14 mouse cellular contexts compared by ENCODE assay signal in genomic region chr8:109247875-109248274, GRCm38 (mm10).
DNase-seq lines count a peak whose midpoint lies in the region; ATAC-seq and TF ChIP-seq lines count a peak whose summit lies in the region.
"Had no signal": no experiment of that assay in that cellular context is flagged by ENCODE, and none has a peak within 500 bp of the region (broad histone marks: within the 10 kb centered on the region; RNA-seq: fewer than 3 reads in every experiment).

No protein-coding gene starts in this region.

- H3K9me3 ChIP-seq in midbrain, embryonic 13.5 days, result no peaks in the 10 kb centered on the region
- H3K9me3 ChIP-seq in midbrain, embryonic 10.5 days (replicated peaks), result no peaks in the 10 kb centered on the region
- no peaks in the 10 kb centered on the region for H3K9me3 ChIP-seq in hindbrain, embryonic 16.5 days (ENCODE audit: control insufficient read depth, low read length)
- H3K9me3 ChIP-seq in stomach, postnatal 0 days (ENCODE audit: control insufficient read depth, low read length), result no peaks in the 10 kb centered on the region
- H3K9me3 ChIP-seq: limb, embryonic 13.5 days had no signal

- H3K9ac ChIP-seq in midbrain, embryonic 13.5 days (replicated peaks), result 0 out of 2 replicates have a peak overlapping the region, but pooled peaks have one; percentile 47
- peak overlapping the region; percentile 67 for H3K9ac ChIP-seq in hindbrain, embryonic 16.5 days (ENCODE audit: low read depth, low read length)
- H3K9ac ChIP-seq in stomach, postnatal 0 days (ENCODE audit: low read length), result no peak overlapping the region
- H3K9ac ChIP-seq: limb, embryonic 13.5 days had no signal

- TF ChIP-seq EP300 in stomach, postnatal 0 days (optimal IDR thresholded peaks at IDR 0.05), result no peak

- peak overlapping the region; percentile 92 for H3K27ac ChIP-seq in midbrain, embryonic 13.5 days
- H3K27ac ChIP-seq in midbrain, embryonic 10.5 days (replicated peaks), result no peak overlapping the region
- peak overlapping the region; percentile 79 for H3K27ac ChIP-seq in hindbrain, embryonic 16.5 days (ENCODE audit: low read depth, low read length)
- no peak overlapping the region for H3K27ac ChIP-seq in stomach, postnatal 0 days (replicated peaks)
- H3K27ac ChIP-seq: limb, embryonic 13.5 days had no signal

- H3K4me1 ChIP-seq in midbrain, embryonic 13.5 days (replicated peaks), result peaks cover 52% of the 10 kb centered on the region
- H3K4me1 ChIP-seq in midbrain, embryonic 10.5 days, result peaks cover 4% of the 10 kb centered on the region; the same call in 1 of the 2 replicates
- H3K4me1 ChIP-seq in hindbrain, embryonic 16.5 days (ENCODE audit: control insufficient read depth, insufficient read depth, low read depth, low read length), result peaks cover 6% of the 10 kb centered on the region; the same call in 1 of the 2 replicates
- H3K4me1 ChIP-seq in stomach, postnatal 0 days (replicated peaks; ENCODE audit: control insufficient read depth, insufficient read depth), result no peaks in the 10 kb centered on the region

- H3K4me3 ChIP-seq in midbrain, embryonic 13.5 days (replicated peaks), result peak overlapping the region; percentile 36
- no peak overlapping the region for H3K4me3 ChIP-seq in midbrain, embryonic 10.5 days
- peak overlapping the region; percentile 44 for H3K4me3 ChIP-seq in hindbrain, embryonic 16.5 days (ENCODE audit: low read length)
- H3K4me3 ChIP-seq in stomach, postnatal 0 days (ENCODE audit: low read depth, low read length), result no peak overlapping the region
- H3K4me3 ChIP-seq: limb, embryonic 13.5 days had no signal

- peak; percentile 18 to 36 for DNase-seq in cerebellum, postnatal 14 days
- DNase-seq in cerebellum, adult 11-12 months, result no peak
- DNase-seq in midbrain, embryonic 10.5 days (ENCODE audit: low spot score), result no peak
- DNase-seq in stomach, postnatal 0 days (ENCODE audit: low spot score), result no peak
- no peak for DNase-seq in lung, adult 18-20 months
- DNase-seq in ovary, postnatal 36 days (ENCODE audit: low spot score), result no peak
- DNase-seq: adrenal gland, adult 2 months; cerebellum, adult 9-10 months; kidney, postnatal 4 days; lung, postnatal 14 days; spleen, adult 18-20 months had no signal

- peak; percentile 65 for ATAC-seq in midbrain, embryonic 13.5 days
- peak; percentile 28; the same call in 1 of the 2 replicates for ATAC-seq in hindbrain, embryonic 16.5 days
- ATAC-seq in stomach, postnatal 0 days (ENCODE audit: low FRiP score, low TSS enrichment), result no peak

- H3K27me3 ChIP-seq in midbrain, embryonic 13.5 days, result no peaks in the 10 kb centered on the region
- no peaks in the 10 kb centered on the region for H3K27me3 ChIP-seq in midbrain, embryonic 10.5 days (ENCODE audit: low read depth, poor library complexity, severe bottlenecking)
- no peaks in the 10 kb centered on the region for H3K27me3 ChIP-seq in hindbrain, embryonic 16.5 days (replicated peaks; ENCODE audit: control insufficient read depth, insufficient read depth, low read length)
- no peaks in the 10 kb centered on the region for H3K27me3 ChIP-seq in stomach, postnatal 0 days (ENCODE audit: control insufficient read depth, insufficient read depth, low read length)
- H3K27me3 ChIP-seq: limb, embryonic 13.5 days had no signal

- H3K4me2 ChIP-seq in midbrain, embryonic 13.5 days (replicated peaks), result peak overlapping the region; percentile 50
- H3K4me2 ChIP-seq in hindbrain, embryonic 16.5 days (ENCODE audit: low read length), result peak overlapping the region; percentile 64
- H3K4me2 ChIP-seq in stomach, postnatal 0 days (replicated peaks; ENCODE audit: low read depth), result no peak overlapping the region
- H3K4me2 ChIP-seq: limb, embryonic 13.5 days had no signal

- 46% methylated on average over 6 of the region's 6 CpGs for WGBS in midbrain, embryonic 13.5 days
- WGBS in midbrain, embryonic 10.5 days, result 90% methylated on average over 6 of the region's 6 CpGs
- whole genome bisulfite sequencing in hindbrain, embryonic 16.5 days, result 29% methylated on average over 6 of the region's 6 CpGs
- 84% methylated on average over 6 of the region's 6 CpGs for WGBS in stomach, postnatal 0 days

- TF ChIP-seq CTCF in stomach, postnatal 0 days (IDR thresholded peaks at IDR 0.05; ENCODE audit: low read depth), result peak; percentile 26; the same call in 1 of the 2 replicates

- H3K36me3 ChIP-seq in midbrain, embryonic 13.5 days, result no peaks in the 10 kb centered on the region
- no peaks in the 10 kb centered on the region for H3K36me3 ChIP-seq in midbrain, embryonic 10.5 days
- H3K36me3 ChIP-seq in hindbrain, embryonic 16.5 days (ENCODE audit: control insufficient read depth, insufficient read depth, low read length), result no peaks in the 10 kb centered on the region
- no peaks in the 10 kb centered on the region for H3K36me3 ChIP-seq in stomach, postnatal 0 days (ENCODE audit: control insufficient read depth, insufficient read depth, low read length)
- H3K36me3 ChIP-seq: limb, embryonic 13.5 days had no signal

Comparison
In these comparisons a context has a peak if more than half of its experiments do, and no peak if none do; other contexts are left out.
1. DNase-seq: peak in cerebellum, postnatal 14 days (2 of 2); none in cerebellum, adult 11-12 months (single experiment), midbrain, embryonic 10.5 days (single experiment), stomach, postnatal 0 days (single experiment), lung, adult 18-20 months (0 of 2) and ovary, postnatal 36 days (single experiment).
2. H3K27ac ChIP-seq: peak in midbrain, embryonic 13.5 days (single experiment) and hindbrain, embryonic 16.5 days (single experiment); none in midbrain, embryonic 10.5 days (single experiment) and stomach, postnatal 0 days (single experiment).
3. H3K4me3 ChIP-seq: peak in midbrain, embryonic 13.5 days (single experiment) and hindbrain, embryonic 16.5 days (single experiment); none in midbrain, embryonic 10.5 days (single experiment) and stomach, postnatal 0 days (single experiment).